Mouse (Mus musculus) WW6 (cell line): ENCODE measurements at regions not wholly inside any gene's neighbourhood (a gene's known extent, or its start where the extent isn't known, plus 50 kb on each side); places are given as distances from the start of the nearest gene placed in this dataset.
A peak's percentile ranks its signal among the peaks of the same experiment; 100 is the strongest.
"Not testable (repeated sequence)": the region's sequence is repeated elsewhere in the genome, so short reads cannot be mapped to it uniquely, and the experiment has no call there.

Source experiments
- DNase-seq: peaks from one replicate; pipeline ENCODE4 v3.0.0-alpha.2; 2013; ENCODE audit warnings: low read depth, low spot score

- no peak for DNase-seq
Observed at GRCm38 (mm10) chr14:15868520-15868919, 380.6 kb upstream of the Ngly1 start.

- no peak for DNase-seq
Observed at GRCm38 (mm10) chr14:15872013-15872412, 377.1 kb upstream of the Ngly1 start.

GRCm38 (mm10) chr14:15880146-15880545, 368.9 kb upstream of the Ngly1 start:
- DNase-seq, result no peak

- peak; percentile 9 for DNase-seq
Observed at GRCm38 (mm10) chr14:15881284-15881683, 367.8 kb upstream of the Ngly1 start.

- no peak for DNase-seq
Observed at GRCm38 (mm10) chr14:15884641-15885340, 364.3 kb upstream of the Ngly1 start.

GRCm38 (mm10) chr14:15897098-15897497, 352.0 kb upstream of the Ngly1 start:
- DNase-seq, result no peak

GRCm38 (mm10) chr14:15906429-15906828, 342.7 kb upstream of the Ngly1 start:
- DNase-seq, result not testable (repeated sequence)

- DNase-seq, result not testable (repeated sequence)
Observed at GRCm38 (mm10) chr14:15913206-15913605, 335.9 kb upstream of the Ngly1 start.

- DNase-seq, result no peak
Observed at GRCm38 (mm10) chr14:15914176-15914575, 334.9 kb upstream of the Ngly1 start.

GRCm38 (mm10) chr14:15924676-15925075, 324.4 kb upstream of the Ngly1 start:
- not testable (repeated sequence) for DNase-seq

- no peak for DNase-seq
Observed at GRCm38 (mm10) chr14:15934729-15935128, 314.4 kb upstream of the Ngly1 start.

GRCm38 (mm10) chr14:15970321-15970720, 278.8 kb upstream of the Ngly1 start:
- no peak for DNase-seq

- DNase-seq, result no peak
Observed at GRCm38 (mm10) chr14:15970767-15971166, 278.3 kb upstream of the Ngly1 start.

- DNase-seq, result no peak
Observed at GRCm38 (mm10) chr14:15971306-15971705, 277.8 kb upstream of the Ngly1 start.

- no peak for DNase-seq
Observed at GRCm38 (mm10) chr14:15977366-15977765, 271.7 kb upstream of the Ngly1 start.

- peak; percentile 49 for DNase-seq
Observed at GRCm38 (mm10) chr14:15978329-15978728, 270.8 kb upstream of the Ngly1 start.

- DNase-seq, result no peak
Observed at GRCm38 (mm10) chr14:16005409-16005808, 243.7 kb upstream of the Ngly1 start.

GRCm38 (mm10) chr14:16006968-16007367, 242.1 kb upstream of the Ngly1 start:
- no peak for DNase-seq

GRCm38 (mm10) chr14:16009778-16010177, 239.3 kb upstream of the Ngly1 start:
- DNase-seq, result no peak

- DNase-seq, result no peak
Observed at GRCm38 (mm10) chr14:16023853-16024252, 225.2 kb upstream of the Ngly1 start.

- no peak for DNase-seq
Observed at GRCm38 (mm10) chr14:16037771-16038170, 211.3 kb upstream of the Ngly1 start.

- DNase-seq, result no peak
Observed at GRCm38 (mm10) chr14:16038336-16038735, 210.7 kb upstream of the Ngly1 start.

GRCm38 (mm10) chr14:16044466-16044865, 204.6 kb upstream of the Ngly1 start:
- no peak for DNase-seq

GRCm38 (mm10) chr14:16072534-16072933, 176.5 kb upstream of the Ngly1 start:
- DNase-seq, result not testable (repeated sequence)
